Mouse (Mus musculus) heart, embryonic 16.5 days (tissue): ENCODE results near the gene Tmem248. TPM values are rescaled to one million over a fixed set of nuclear protein-coding genes. Genes with fewer than 3 reads are reported as not detected.

Experiments
- ATAC-seq: fragments of 200-750 bp; cut with Nextera tagmentation; replicated peaks from 2 replicates; pipeline ENCODE4 v1.8.0; 2017; ENCODE audit warnings: moderate number of reproducible peaks; ENCODE audit not compliant: insufficient read depth, low FRiP score; ENCODE audit errors: extremely low read depth
- H3K27ac ChIP-seq: fragments of 300-500 bp; sonication (generic); 2 replicates; pipeline ENCODE4 v1.5.1; 2014; ENCODE audit warnings: mild to moderate bottlenecking, low read length, control low read depth, moderate library complexity
- H3K27me3 ChIP-seq: fragments of 300-500 bp; sonication (generic); 2 replicates; pipeline ENCODE4 v1.6.1; 2014; ENCODE audit warnings: low read length, mixed read lengths; ENCODE audit not compliant: control insufficient read depth, insufficient read depth
- H3K36me3 ChIP-seq: fragments of 300-500 bp; sonication (generic); 2 replicates; pipeline ENCODE4 v1.6.1; 2014; ENCODE audit not compliant: control insufficient read depth, insufficient read depth
- H3K4me1 ChIP-seq: fragments of 300-500 bp; sonication (generic); 2 replicates; pipeline ENCODE4 v1.6.1; 2014; ENCODE audit warnings: low read length, mixed read lengths; ENCODE audit not compliant: control insufficient read depth, insufficient read depth
- H3K4me2 ChIP-seq: fragments of 300-500 bp; sonication (generic); 2 replicates; pipeline ENCODE4 v1.6.1; 2014; ENCODE audit warnings: low read depth, mild to moderate bottlenecking, control low read depth, low read length
- H3K4me3 ChIP-seq: fragments of 300-500 bp; sonication (generic); 2 replicates; pipeline ENCODE4 v1.5.1; 2014; ENCODE audit warnings: mild to moderate bottlenecking, control low read depth, low read length
- H3K9ac ChIP-seq: fragments of 300-500 bp; sonication (generic); 2 replicates; pipeline ENCODE4 v1.6.1; 2014; ENCODE audit warnings: low read length, control low read depth
- H3K9me3 ChIP-seq: fragments of 300-500 bp; sonication (generic); replicated peaks from 2 replicates; pipeline ENCODE4 v1.6.1; 2016; ENCODE audit warnings: low read length; ENCODE audit not compliant: control insufficient read depth
- WGBS: fragments of 180-500 bp; shearing (Covaris S2); extraction: QIAGEN DNeasy Blood & Tissue Kit; methylation state at CpG from one replicate; pipeline ENCODE4 v1.1.7; 2014; 5-methylcytosine and 5-hydroxymethylcytosine counted together
- polyA plus RNA-seq: library from polyadenylated mRNA; unstranded; fragments of >200 nt; fragmentation: Nextera tagmentation; extraction: Ambion mirVana; gene quantifications from 2 replicates; pipeline ENCODE4 v1.2.1, GENCODE M21; 2015

Tmem248 gene
- 21.6 and 28.5 TPM in 2 replicates for polyA plus RNA-seq

DNA sequence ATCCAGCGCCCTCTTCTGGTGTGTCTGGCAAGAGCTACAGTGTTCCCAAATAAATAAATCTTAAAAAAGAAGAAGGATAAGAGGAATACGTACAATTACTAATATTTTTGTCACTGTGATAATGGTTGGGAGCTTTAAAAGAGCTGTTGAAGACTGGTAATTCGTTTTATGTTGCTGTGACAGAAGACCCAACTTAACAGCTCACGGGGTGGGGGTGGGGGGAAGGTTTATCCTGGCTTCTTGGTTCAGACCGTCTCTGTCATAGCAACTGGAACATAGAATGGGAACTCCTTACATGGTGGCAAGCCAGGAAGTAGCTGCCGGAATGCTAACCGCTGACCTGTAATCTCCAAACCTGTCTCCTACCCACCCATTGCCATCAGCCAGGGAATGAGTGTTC is at the start of gene Tmem248:
Gene Tmem248, plus strand, starts transcription at position 301 of the 400 bp plus-strand sequence.
- Histone ChIP-seq H3K9me3 (no peaks in the 10 kb centered on the region), H3K27ac (no peak within 1 kb of the TSS), H3K4me3 (no peak within 1 kb of the TSS), H3K36me3 (peaks cover 16% of the 10 kb centered on the region), H3K4me2 (no peak within 1 kb of the TSS), H3K9ac (no peak within 1 kb of the TSS), H3K27me3 (no peaks in the 10 kb centered on the region), H3K4me1 (peaks cover 6% of the 10 kb centered on the region)
- ATAC-seq: no peak
- 73% methylated on average over 7 of the region's 7 CpGs for WGBS

DNA sequence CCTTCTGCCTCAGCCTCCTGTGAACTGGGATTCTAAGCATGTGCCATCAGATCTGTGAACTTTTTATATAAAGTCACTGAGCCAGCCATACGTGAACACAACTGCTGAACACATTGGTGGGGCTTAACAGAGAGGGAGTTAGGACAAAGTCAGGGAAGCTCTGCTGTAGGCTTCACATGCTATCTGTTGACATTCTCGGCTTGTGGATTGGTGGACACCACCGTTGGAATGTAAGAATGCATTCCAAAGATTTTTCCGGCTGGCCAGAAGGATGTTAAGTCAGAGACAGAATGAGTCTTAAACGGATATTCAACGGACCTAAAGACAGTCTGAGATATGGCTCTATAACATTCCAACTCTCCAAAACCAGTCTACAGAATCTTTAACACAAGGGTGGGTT is 47.8 kb upstream of the Tmem248 start:
- Histone ChIP-seq H3K27ac (peak overlapping the region; percentile 43; the same call in 1 of the 2 replicates), H3K9ac (no peak overlapping the region), H3K4me2 (no peak overlapping the region), H3K4me1 (peaks cover 28% of the 10 kb centered on the region), H3K4me3 (no peak overlapping the region), H3K27me3 (no peaks in the 10 kb centered on the region), H3K9me3 (no peaks in the 10 kb centered on the region), H3K36me3 (no peaks in the 10 kb centered on the region)
- ATAC-seq: no peak
- WGBS: 21% methylated on average over 6 of the region's 6 CpGs

DNA sequence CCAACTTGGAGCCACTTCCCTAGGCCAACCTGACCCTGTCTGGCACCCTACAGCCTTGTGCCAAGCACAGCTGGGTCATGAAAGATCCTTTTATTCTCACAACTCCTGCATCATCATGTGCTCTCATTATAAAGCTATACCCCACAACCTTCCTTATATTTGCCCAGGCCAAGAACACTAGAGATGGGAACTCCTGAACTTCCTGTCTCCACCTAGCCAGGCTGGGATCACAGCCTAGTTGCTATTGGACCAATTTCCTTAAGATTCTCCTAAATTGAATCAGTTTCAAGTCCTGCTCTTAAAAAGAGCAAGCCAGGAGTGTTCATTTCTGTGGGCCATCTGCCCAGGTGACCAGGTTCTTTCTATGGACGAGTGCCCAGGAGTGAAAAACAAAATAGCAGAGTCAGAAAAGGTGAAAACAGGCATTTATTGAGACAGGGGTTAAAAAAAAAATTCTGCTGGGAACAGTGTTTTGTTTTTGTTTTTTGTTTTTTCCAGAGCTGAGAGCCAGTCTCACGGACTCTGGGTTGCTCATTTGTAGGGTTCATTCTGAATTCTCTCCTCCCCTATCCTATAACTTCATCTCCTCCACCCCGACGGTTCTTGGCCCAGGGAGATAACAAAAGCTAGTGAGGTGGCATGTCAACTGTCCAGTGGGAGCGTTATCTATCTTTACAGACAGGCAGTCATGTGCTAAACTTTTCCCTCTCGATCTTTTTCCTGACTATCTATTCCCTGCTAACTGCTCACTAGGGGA is 46.0 kb upstream of the Tmem248 start:
- 7% methylated on average over 6 of the region's 6 CpGs for WGBS
- ATAC-seq: no peak
- peak overlapping the region; percentile 95 for H3K4me3 ChIP-seq
- peak overlapping the region; percentile 94 for H3K9ac ChIP-seq
- H3K4me1 ChIP-seq: peaks cover 31% of the 10 kb centered on the region
- H3K4me2 ChIP-seq: peak overlapping the region; percentile 75
- H3K36me3 ChIP-seq: no peaks in the 10 kb centered on the region
- H3K9me3 ChIP-seq: no peaks in the 10 kb centered on the region
- H3K27me3 ChIP-seq: no peaks in the 10 kb centered on the region
- H3K27ac ChIP-seq: peak overlapping the region; percentile 86

DNA sequence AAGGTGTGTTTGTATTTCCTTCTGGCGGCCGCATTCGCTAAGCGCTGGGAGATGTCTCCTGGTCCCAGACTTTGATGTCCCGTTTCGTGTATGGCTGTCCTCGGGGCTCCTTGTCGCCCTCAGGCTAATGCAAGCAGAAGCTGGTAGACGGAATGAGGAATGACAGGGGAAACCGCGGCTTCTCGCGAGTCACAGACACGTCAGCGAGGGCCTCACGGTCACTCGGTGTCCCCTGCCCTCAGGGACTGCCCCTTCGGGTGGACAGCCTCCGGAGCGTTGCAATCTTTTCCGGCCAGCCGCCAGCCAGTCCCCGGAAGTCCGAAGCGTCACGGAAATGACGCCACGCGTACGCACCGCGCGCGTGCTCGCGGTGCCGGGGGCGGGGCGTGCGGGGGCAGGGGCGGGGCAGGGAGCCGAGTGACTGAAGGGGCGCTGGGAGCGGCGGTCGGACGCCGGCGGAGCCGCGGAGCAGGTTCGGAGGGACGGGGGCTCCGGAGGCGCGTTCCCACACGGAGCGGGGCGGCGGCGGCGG is 45.4 kb upstream of the Tmem248 start, which contains the start of gene Rabgef1:
Gene Rabgef1, plus strand, starts transcription at position 376 of the 532 bp plus-strand sequence.
- Histone ChIP-seq H3K4me1 (peaks cover 31% of the 10 kb centered on the region), H3K27ac (peak within 1 kb of the TSS; percentile 86), H3K9me3 (no peaks in the 10 kb centered on the region), H3K4me3 (peak within 1 kb of the TSS; percentile 95), H3K4me2 (peak within 1 kb of the TSS; percentile 83), H3K36me3 (no peaks in the 10 kb centered on the region), H3K27me3 (no peaks in the 10 kb centered on the region), H3K9ac (peak within 1 kb of the TSS; percentile 94)
- ATAC-seq: peak; percentile 93
- under 1% methylated on average over 59 of the region's 62 CpGs for WGBS

DNA sequence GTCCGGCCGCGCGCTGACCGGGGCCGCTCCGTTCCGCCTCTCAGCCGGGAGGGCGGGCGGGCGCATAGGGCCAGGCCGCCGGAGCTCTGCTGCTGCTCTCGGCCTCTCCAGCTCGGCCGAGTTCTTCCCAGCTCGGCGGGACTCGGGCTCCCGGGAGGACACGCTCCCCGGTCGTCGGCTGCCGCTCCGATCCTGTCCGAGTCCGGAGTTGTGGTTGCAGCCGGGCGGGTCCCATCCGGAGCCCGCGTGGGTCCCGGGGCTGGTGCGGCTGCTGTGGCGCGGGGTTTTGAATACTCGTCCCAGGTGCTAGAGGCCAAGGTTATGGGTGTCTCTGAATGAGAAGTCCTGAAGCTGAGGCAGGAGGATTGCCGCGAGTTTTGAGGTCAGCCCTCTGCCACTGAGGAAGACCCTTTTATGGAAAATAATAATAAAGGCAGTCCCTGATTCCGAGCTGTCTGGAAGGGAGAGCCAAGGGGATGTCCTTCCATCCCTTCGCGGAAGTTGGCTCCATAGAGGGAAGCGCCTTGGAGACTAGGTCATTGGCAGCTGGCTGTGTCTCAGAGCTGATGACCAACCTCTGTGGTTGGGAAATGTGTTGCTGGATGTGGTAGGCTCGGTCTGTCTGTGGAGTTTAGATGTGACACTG is 44.8 kb upstream of the Tmem248 start:
- WGBS: under 1% methylated on average over 32 of the region's 46 CpGs
- Histone ChIP-seq H3K9ac (peak overlapping the region; percentile 94), H3K27me3 (no peaks in the 10 kb centered on the region), H3K36me3 (no peaks in the 10 kb centered on the region), H3K4me3 (peak overlapping the region; percentile 95), H3K4me1 (peaks cover 31% of the 10 kb centered on the region), H3K27ac (peak overlapping the region; percentile 86), H3K4me2 (peak overlapping the region; percentile 83), H3K9me3 (no peaks in the 10 kb centered on the region)
- peak; percentile 74 for ATAC-seq

DNA sequence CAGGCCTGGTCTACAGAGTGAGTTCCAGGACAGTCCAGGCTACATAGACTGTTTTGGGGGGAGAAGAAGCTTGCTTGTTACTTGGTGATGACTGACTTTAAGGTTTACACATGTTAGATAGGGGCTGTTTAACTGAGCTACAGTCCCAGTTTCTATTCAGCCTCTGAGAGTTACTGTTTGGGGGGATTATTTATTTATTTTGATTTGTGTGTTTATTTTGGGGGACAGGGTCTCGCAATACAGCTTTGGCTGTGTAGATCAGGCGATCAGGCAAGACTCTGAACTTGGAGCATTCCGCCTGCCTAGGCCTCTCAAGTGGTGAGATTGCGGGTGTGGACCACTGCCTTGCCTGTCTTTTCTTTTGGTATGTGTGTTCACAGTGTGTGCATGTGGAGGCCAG is 43.9 kb upstream of the Tmem248 start:
- ATAC-seq: no peak
- Histone ChIP-seq H3K4me3 (no peak overlapping the region; the same call in 1 of the 2 replicates), H3K27me3 (no peaks in the 10 kb centered on the region), H3K4me1 (peaks cover 31% of the 10 kb centered on the region), H3K27ac (no peak overlapping the region), H3K4me2 (peak overlapping the region; percentile 83), H3K36me3 (no peaks in the 10 kb centered on the region), H3K9ac (no peak overlapping the region), H3K9me3 (no peaks in the 10 kb centered on the region)
- WGBS: 78% methylated on average over 4 of the region's 4 CpGs

DNA sequence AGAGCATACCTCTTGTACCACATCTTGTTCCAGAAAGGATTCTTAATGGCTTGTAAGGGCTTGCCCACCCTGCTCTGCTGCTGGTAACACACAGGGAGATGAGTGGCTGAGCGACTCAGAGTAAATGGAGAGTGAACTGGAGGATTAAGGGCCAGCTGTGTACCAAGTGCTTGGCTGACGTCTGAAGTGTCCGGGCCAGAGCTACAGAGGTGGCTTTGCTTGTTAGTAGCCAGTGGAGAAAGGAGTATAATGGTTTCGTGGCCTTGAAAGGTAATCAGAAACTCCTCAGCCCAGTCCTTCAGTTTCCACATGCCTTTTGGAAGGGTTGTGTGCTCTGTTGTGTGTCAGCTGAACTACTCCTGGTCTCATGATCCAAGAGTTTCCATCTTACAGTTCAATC is 39.0 kb upstream of the Tmem248 start:
- Histone ChIP-seq H3K27ac (no peak overlapping the region), H3K9ac (no peak overlapping the region; the same call in 1 of the 2 replicates), H3K4me1 (peaks cover 21% of the 10 kb centered on the region), H3K9me3 (no peaks in the 10 kb centered on the region), H3K36me3 (no peaks in the 10 kb centered on the region), H3K27me3 (no peaks in the 10 kb centered on the region), H3K4me2 (no peak overlapping the region), H3K4me3 (no peak overlapping the region)
- no peak for ATAC-seq
- WGBS: 49% methylated on average over 4 of the region's 4 CpGs

DNA sequence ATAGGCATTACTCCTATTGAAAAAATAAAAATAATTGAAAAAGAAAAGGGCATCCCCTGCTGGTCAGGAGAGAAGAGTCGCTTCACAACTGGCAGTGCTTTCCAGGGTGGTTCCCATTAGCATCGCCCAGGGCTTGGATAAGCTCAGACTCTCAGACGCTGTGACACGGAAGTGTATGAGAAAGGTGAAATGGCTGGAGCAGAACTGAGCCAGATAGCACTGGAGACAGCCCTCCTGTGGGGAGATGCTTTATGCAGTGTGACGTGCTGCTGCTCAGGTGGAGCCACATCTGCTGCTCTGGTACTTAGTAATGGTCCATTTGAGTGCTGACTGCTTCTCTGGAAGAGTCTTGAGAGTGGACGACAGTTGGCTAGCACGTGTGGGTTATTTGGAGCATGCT is 36.5 kb upstream of the Tmem248 start:
- no peak overlapping the region for H3K4me2 ChIP-seq
- H3K4me3 ChIP-seq: no peak overlapping the region
- no peak overlapping the region for H3K27ac ChIP-seq
- H3K27me3 ChIP-seq: no peaks in the 10 kb centered on the region
- H3K36me3 ChIP-seq: no peaks in the 10 kb centered on the region
- no peaks in the 10 kb centered on the region for H3K9me3 ChIP-seq
- no peak overlapping the region for H3K9ac ChIP-seq
- H3K4me1 ChIP-seq: peaks cover 15% of the 10 kb centered on the region; the same call in 1 of the 2 replicates
- WGBS: 54% methylated on average over 7 of the region's 7 CpGs
- ATAC-seq: no peak
